Mouse (Mus musculus) lung, embryonic 15.5 days (tissue): ENCODE data around the gene Syne1. TPM values are rescaled to one million over a fixed set of nuclear protein-coding genes. Genes with fewer than 3 reads are reported as not detected.

Source experiments
- ATAC-seq: fragments of 200-750 bp; cut with Nextera tagmentation; 2 replicates; pipeline ENCODE4 v1.8.0; 2017; ENCODE audit warnings: moderate number of reproducible peaks, borderline replicate concordance; ENCODE audit not compliant: low FRiP score, low TSS enrichment; ENCODE audit errors: extremely low read depth
- H3K27ac ChIP-seq: fragments of 300-500 bp; sonication (generic); 2 replicates; pipeline ENCODE4 v1.5.1; 2015; ENCODE audit warnings: moderate library complexity, mild to moderate bottlenecking, inconsistent platforms
- H3K27me3 ChIP-seq: fragments of 300-500 bp; sonication (generic); 2 replicates; pipeline ENCODE4 v1.6.1; 2015; ENCODE audit warnings: inconsistent platforms
- H3K36me3 ChIP-seq: fragments of 300-500 bp; sonication (generic); 2 replicates; pipeline ENCODE4 v1.6.1; 2015; ENCODE audit warnings: inconsistent platforms
- H3K4me1 ChIP-seq: fragments of 300-500 bp; sonication (generic); 2 replicates; pipeline ENCODE4 v1.6.1; 2015; ENCODE audit warnings: inconsistent platforms
- H3K4me2 ChIP-seq: fragments of 300-500 bp; sonication (generic); 2 replicates; pipeline ENCODE4 v1.6.1; 2015; ENCODE audit warnings: inconsistent platforms, mild to moderate bottlenecking, moderate library complexity
- H3K4me3 ChIP-seq: fragments of 300-500 bp; sonication (generic); 2 replicates; pipeline ENCODE4 v1.5.1; 2015; ENCODE audit warnings: mild to moderate bottlenecking, inconsistent platforms
- H3K9ac ChIP-seq: fragments of 300-500 bp; sonication (generic); 2 replicates; pipeline ENCODE4 v1.6.1; 2015; ENCODE audit warnings: inconsistent platforms
- H3K9me3 ChIP-seq: fragments of 300-500 bp; sonication (generic); 2 replicates; pipeline ENCODE4 v1.6.1; 2016; ENCODE audit warnings: inconsistent platforms
- WGBS: fragments of 180-500 bp; shearing (Covaris S2); methylation state at CpG from one replicate; pipeline ENCODE4 v1.1.7; 2015; 5-methylcytosine and 5-hydroxymethylcytosine counted together
- polyA plus RNA-seq: library from polyadenylated mRNA; unstranded; fragments of >200 nt; fragmentation: Nextera tagmentation; extraction: Ambion mirVana; gene quantifications from 2 replicates; pipeline ENCODE4 v1.2.1, GENCODE M21; 2015

The Syne1 gene
- polyA plus RNA-seq, 1 experiment from 2014 or later, result 4.9 TPM

DNA sequence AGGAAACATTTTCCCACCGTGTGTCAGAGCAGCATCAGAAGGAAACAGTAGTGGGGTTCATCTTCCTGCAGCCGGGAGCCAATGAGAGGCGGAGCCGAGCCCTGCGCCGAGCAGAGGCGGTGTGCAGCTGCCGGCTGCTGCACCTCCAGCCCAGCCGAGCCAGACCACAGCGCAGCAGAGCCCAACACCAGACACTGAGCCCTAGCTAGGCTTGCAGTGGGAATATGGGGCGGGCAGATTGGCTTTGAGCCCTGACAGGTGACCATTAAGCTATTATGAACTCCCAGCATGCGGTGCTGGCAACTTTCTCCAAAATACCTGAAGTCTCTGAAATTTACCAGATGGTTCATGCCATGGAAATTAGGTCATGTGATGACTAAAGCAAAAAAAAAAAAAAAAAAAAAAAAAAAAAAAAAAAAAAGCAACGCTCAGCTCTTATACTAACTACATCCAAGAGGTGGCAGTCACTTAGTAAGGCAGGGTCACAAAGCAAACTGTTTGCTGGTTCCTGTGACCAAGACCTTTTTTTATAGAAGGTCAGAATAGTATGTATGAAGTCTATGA is 356.5 kb downstream of the Syne1 start:
- WGBS, result under 1% methylated on average over 13 of the region's 13 CpGs
- Histone ChIP-seq H3K4me2 (peak overlapping the region; percentile 70), H3K27ac (peak overlapping the region; percentile 48), H3K9ac (peak overlapping the region; percentile 31; the same call in 1 of the 2 replicates), H3K36me3 (no peaks in the 10 kb centered on the region), H3K27me3 (no peaks in the 10 kb centered on the region), H3K9me3 (no peaks in the 10 kb centered on the region), H3K4me3 (peak overlapping the region; percentile 42), H3K4me1 (peaks cover 7% of the 10 kb centered on the region; the same call in 1 of the 2 replicates)
- peak; percentile 93; the same call in 1 of the 2 replicates for ATAC-seq

DNA sequence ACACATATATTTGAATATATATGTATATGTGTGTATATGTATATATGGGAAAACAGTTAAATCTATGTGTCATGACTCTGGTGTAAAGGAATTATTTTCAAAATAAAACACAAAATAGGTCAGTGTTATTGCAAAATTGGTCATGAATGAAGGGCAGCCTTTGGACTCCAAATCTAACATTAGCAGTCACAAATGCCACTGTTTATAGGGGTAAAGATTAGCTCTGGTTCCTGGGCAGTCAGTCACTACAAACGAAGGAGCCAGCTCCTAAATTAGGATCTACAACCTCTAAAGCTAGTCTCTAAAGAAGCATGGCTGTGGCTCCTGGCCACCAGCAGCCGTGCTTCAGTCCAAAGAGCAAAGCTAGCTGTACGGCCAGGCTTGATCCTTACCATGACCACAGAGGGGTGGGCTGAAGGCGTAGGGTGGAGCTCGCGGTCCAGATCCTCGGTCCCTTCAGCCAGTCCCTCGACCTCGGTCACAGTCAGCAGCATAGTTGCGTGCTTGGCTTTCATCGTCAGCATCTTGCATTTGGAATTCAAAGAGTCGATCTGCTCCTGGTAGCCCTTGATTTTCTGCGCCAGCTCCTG is 357.1 kb downstream of the Syne1 start:
- Histone ChIP-seq H3K9ac (peak overlapping the region; percentile 31; the same call in 1 of the 2 replicates), H3K4me2 (peak overlapping the region; percentile 70), H3K27ac (peak overlapping the region; percentile 48; the same call in 1 of the 2 replicates), H3K36me3 (no peaks in the 10 kb centered on the region), H3K4me1 (peaks cover 7% of the 10 kb centered on the region; the same call in 1 of the 2 replicates), H3K27me3 (no peaks in the 10 kb centered on the region), H3K9me3 (no peaks in the 10 kb centered on the region), H3K4me3 (peak overlapping the region; percentile 42)
- WGBS, result 5% methylated on average over 13 of the region's 13 CpGs
- peak; percentile 53; the same call in 1 of the 2 replicates for ATAC-seq

DNA sequence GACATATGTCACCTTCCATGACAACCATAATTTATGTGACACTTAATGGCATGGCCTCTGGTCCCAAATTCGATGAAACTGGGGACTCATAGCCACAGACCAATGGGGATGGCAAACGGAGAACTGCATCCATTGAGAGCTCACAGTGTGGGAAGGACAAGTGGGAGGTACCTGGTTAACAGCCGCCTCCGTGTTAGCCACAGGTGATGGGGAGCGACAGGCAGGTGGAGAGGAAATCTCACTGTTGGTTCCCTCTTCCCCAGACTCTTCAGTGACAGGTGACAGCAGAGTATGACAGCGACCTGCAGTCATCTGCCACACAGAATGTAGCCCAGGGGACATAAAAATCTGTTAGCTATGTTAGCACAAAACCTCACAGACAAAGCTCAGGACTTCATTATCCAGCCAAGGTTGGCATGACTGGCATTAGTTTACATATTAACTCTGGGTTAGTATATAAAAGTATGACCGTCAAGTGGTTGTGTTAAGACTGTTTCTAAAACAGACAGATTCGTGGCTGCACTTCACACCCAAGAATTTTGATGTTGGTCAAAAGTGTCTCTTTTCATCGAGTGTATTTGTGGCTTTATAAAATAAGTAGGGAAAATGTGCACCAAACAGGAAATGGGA is 358.3 kb downstream of the Syne1 start:
- Histone ChIP-seq H3K4me2 (no peak overlapping the region), H3K4me1 (peaks cover 7% of the 10 kb centered on the region; the same call in 1 of the 2 replicates), H3K27me3 (no peaks in the 10 kb centered on the region), H3K4me3 (no peak overlapping the region), H3K27ac (no peak overlapping the region), H3K9ac (no peak overlapping the region), H3K36me3 (no peaks in the 10 kb centered on the region), H3K9me3 (no peaks in the 10 kb centered on the region)
- 75% methylated on average over 9 of the region's 9 CpGs for WGBS
- no peak for ATAC-seq

DNA sequence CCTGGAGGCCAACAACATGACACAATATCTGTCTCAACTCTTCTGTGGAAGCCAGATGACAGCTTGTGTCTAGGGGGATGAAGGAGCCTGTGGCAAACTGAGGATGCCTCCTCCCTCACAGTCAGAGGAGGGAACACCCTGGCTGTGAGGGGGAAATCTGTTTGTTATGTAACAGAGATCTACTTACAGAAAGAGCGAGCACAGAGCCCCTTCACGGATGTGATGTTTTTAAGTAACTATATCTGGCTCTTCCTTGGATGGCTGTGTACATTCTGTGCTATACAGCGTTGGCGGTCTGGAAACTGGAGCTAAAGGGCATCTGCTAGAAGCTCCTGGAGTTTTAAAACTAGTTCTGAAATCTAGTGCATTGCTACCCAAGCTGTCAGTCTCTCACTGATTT is 360.5 kb downstream of the Syne1 start:
- no peak for ATAC-seq
- Histone ChIP-seq H3K4me3 (no peak overlapping the region), H3K4me2 (no peak overlapping the region), H3K9ac (no peak overlapping the region), H3K27ac (no peak overlapping the region), H3K36me3 (no peaks in the 10 kb centered on the region), H3K27me3 (no peaks in the 10 kb centered on the region), H3K9me3 (no peaks in the 10 kb centered on the region), H3K4me1 (peaks cover 7% of the 10 kb centered on the region; the same call in 1 of the 2 replicates)
- 71% methylated on average over 4 of the region's 4 CpGs for WGBS

DNA sequence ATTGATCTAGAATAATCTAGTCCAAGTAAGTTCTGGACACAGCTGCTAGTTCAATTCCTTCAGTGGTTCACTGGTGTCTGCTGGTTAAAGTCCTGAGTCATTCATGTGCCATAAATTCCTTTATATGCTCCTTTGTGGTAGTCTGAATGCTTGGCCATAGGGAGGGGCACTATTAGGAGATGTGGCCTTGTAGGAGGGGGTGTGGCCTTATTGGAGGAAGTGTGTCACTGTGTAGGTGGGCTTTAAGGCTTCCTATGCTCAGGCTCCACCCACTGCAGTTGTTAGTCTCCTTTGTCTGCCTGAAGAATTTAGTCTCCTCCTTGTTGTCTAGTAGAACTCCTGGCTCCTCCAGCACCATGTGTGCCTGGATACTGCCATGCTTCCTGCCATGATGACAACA is 362.4 kb downstream of the Syne1 start:
- Histone ChIP-seq H3K4me1 (no peaks in the 10 kb centered on the region), H3K27me3 (no peaks in the 10 kb centered on the region), H3K36me3 (peaks cover 10% of the 10 kb centered on the region), H3K9me3 (no peaks in the 10 kb centered on the region), H3K4me3 (no peak overlapping the region), H3K27ac (no peak overlapping the region), H3K9ac (no peak overlapping the region), H3K4me2 (no peak overlapping the region)
- ATAC-seq, result no peak

DNA sequence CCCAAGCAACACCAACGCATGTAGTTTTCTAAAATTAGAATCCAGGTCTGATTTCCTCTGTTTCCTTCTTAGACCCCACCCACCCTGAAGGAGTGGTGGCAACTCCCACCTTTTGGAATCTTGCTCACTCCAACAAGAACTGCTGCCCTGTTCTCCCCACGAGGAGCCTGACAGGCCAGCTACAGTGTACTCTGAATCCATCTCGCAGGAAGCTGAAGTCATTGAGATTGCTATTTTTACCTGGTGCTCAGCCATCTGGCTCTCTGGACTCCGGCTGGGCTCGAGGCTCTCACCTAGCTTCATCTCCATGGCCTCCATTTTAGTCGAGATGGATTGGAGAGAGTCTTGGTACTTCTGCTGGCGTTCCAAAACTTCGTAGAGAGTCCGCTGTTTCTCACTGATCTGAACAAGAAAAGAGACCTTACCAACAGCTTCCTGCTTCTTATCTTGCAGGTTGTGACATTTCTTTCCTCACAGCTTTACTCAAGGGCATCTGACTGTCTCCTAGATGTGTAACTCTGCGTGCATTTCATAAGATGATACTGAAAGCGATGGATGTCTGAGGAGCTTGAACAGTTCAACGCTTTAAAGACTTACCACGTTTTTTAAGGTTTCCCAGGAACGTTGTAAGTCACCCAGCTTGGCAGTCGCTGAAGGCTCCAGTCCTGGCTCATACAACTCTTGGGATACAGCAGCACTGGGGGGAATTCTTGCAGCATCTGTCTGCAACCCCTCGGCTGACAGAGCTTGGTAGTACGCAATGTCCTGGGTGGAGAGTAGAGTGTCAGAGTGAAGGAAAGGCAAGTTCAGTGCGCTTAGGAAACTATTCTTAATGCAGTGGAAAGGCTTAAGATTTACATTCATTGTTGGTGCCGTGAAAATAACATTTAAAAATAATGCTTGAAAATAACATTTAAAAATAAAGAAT is 365.9 kb downstream of the Syne1 start:
- Histone ChIP-seq H3K27me3 (no peaks in the 10 kb centered on the region), H3K4me2 (no peak overlapping the region), H3K27ac (no peak overlapping the region), H3K9me3 (no peaks in the 10 kb centered on the region), H3K4me3 (no peak overlapping the region), H3K36me3 (peaks cover 14% of the 10 kb centered on the region), H3K9ac (no peak overlapping the region), H3K4me1 (no peaks in the 10 kb centered on the region)
- no peak for ATAC-seq
- 60% methylated on average over 19 of the region's 19 CpGs for WGBS

DNA sequence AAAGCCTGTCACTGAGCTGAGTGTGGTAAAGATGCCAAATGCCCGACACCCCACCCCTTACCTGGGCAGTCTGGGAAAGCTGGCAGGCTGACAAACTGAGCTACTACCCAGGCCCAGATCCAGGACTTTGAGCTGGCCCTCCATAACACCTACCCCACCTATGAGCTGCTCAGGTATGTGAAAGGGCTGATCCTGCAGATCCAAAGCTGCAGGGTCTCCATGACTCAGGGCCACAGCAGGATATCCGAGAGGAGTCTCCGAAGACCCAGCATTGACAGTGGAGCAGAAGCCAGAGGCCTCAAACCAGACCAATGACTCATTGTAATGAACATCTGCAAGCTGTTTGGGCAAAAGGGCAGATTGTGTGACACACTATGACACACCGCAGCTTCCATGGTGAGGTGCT is 369.5 kb downstream of the Syne1 start:
- no peaks in the 10 kb centered on the region for H3K4me1 ChIP-seq
- H3K9ac ChIP-seq, result no peak overlapping the region
- H3K36me3 ChIP-seq, result peaks cover 14% of the 10 kb centered on the region
- H3K4me2 ChIP-seq, result no peak overlapping the region
- no peak for ATAC-seq
- no peak overlapping the region for H3K27ac ChIP-seq
- H3K4me3 ChIP-seq, result no peak overlapping the region
- H3K27me3 ChIP-seq, result no peaks in the 10 kb centered on the region
- 78% methylated on average over 4 of the region's 4 CpGs for WGBS
- no peaks in the 10 kb centered on the region for H3K9me3 ChIP-seq

DNA sequence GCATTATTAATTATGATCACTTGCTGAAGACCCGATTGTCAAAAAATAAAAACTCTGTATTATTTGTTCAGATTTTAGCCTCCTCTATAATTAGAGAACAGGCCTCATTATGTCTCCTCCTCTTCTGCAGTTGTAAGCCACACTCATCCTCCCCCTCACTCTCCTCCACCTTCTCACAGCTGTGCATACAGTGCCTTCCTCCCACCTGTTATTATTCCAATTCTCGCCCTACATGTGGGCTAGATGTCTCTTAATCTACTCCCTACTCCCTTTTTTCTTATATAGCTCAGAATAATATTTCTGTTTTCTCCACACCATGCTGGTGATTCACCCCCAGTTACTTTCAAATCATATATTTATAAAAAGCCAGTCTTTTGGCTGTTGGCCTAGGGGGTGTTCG is 371.4 kb downstream of the Syne1 start:
- Histone ChIP-seq H3K36me3 (peaks cover 10% of the 10 kb centered on the region; the same call in 1 of the 2 replicates), H3K27me3 (no peaks in the 10 kb centered on the region), H3K9ac (no peak overlapping the region), H3K4me2 (no peak overlapping the region), H3K9me3 (no peaks in the 10 kb centered on the region), H3K27ac (no peak overlapping the region), H3K4me3 (no peak overlapping the region), H3K4me1 (no peaks in the 10 kb centered on the region)
- no peak for ATAC-seq
- WGBS, result 83% methylated on average over 3 of the region's 3 CpGs

DNA sequence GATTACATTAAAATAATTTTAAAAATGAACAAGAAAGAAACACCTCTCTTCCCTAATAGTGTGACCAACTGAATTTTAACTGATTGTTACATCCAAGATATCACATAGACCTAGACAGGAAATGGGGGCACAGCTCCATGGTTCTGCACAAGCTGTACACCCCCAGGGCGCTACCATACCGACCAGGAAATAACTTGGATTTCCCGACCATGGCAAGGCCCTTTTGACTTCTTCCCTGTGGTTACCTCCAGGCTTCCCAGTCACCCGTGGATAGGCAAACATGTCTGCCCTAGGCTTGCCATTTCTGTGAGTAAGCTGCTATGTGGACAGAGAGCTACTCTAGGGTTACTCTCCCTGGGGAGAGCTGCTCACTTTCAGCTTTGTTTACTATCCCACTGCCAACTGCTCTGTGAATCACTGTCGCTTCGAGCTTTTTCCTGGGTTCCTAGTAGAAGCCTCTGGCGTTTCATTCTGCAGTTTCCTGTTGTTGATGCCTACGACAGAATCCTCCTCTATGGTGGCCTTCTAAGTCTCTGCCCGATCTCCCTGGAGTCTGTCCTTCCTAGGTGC is 373.8 kb downstream of the Syne1 start:
- H3K27me3 ChIP-seq, result no peaks in the 10 kb centered on the region
- H3K36me3 ChIP-seq, result no peaks in the 10 kb centered on the region
- H3K27ac ChIP-seq, result no peak overlapping the region
- no peaks in the 10 kb centered on the region for H3K9me3 ChIP-seq
- H3K4me1 ChIP-seq, result no peaks in the 10 kb centered on the region
- no peak overlapping the region for H3K4me2 ChIP-seq
- H3K4me3 ChIP-seq, result no peak overlapping the region
- ATAC-seq, result no peak
- WGBS, result 38% methylated on average over 9 of the region's 9 CpGs
- H3K9ac ChIP-seq, result no peak overlapping the region

DNA sequence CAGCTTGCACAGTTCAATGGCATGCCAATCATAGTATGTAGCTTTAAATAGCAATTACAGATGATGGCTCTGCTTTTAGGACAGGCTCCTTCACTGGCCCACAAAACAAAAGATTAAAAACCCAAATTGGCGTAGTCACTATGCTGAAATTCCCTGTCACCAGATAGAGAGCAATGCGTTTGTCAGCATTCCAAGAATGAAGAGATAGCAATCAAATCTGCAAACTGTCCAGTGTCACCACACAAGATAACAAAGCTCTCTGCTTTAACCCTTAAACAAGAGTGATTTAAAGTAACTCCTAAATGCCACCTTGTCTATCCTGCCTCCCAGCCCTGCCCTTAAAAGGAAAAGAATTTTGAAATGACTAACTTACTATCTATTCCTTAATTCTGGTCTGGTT is 374.9 kb downstream of the Syne1 start:
- no peak overlapping the region for H3K9ac ChIP-seq

DNA sequence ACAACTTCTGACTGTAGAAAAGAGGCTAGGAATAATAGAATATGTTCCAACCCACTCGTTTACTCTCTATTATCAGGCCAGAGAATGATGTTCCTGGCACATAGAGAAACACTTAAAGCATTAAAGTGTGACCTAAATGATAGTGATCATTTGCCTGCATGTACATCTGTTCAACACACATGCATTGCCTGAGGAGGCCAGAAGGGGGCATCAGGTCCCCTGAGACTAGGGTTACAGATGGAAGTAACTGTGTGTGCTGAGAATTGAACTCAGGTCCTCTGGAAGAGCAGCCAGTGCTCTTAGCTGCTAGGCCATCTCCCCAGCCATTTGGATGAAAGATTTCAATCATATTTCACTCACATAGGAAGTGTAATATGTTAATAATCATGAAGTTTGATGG is 380.9 kb downstream of the Syne1 start:
- H3K9me3 ChIP-seq, result no peaks in the 10 kb centered on the region
- no peak overlapping the region for H3K9ac ChIP-seq
- H3K4me3 ChIP-seq, result no peak overlapping the region
- no peak overlapping the region for H3K27ac ChIP-seq
- H3K27me3 ChIP-seq, result no peaks in the 10 kb centered on the region
- H3K4me2 ChIP-seq, result no peak overlapping the region
- no peaks in the 10 kb centered on the region for H3K36me3 ChIP-seq
- H3K4me1 ChIP-seq, result no peaks in the 10 kb centered on the region
- ATAC-seq, result no peak
- 67% methylated on average over 1 of the region's 1 CpGs for WGBS

More for the DNA sequence above, 374.9 kb downstream of the Syne1 start:
- ATAC-seq, result no peak
- no peaks in the 10 kb centered on the region for H3K36me3 ChIP-seq
- H3K9me3 ChIP-seq, result no peaks in the 10 kb centered on the region
- H3K4me2 ChIP-seq, result no peak overlapping the region
- no peaks in the 10 kb centered on the region for H3K4me1 ChIP-seq
- H3K27me3 ChIP-seq, result no peaks in the 10 kb centered on the region
- no peak overlapping the region for H3K27ac ChIP-seq
- 22% methylated on average over 2 of the region's 2 CpGs for WGBS
- H3K4me3 ChIP-seq, result no peak overlapping the region
